Mouse (Mus musculus): Measurements from ENCODE around the gene Gm49320. TPM values are rescaled to one million over a fixed set of nuclear protein-coding genes. Genes with fewer than 3 reads are reported as not detected.

Gene Gm49320
- polyA plus RNA-seq, 1 experiment from 2014 or later = 0.64 TPM

GRCm38 (mm10) chr8:4263105-4263791 lies 24.6 kb downstream of the Gm49320 start:
- Histone ChIP-seq H3K9me3 (ENCODE audit: control insufficient read depth, low read length) (no peaks in the 10 kb centered on the region), H3K36me3 (ENCODE audit: control insufficient read depth, insufficient read depth, low read length) (peaks cover 40% of the 10 kb centered on the region), H3K4me1 (ENCODE audit: control insufficient read depth, insufficient read depth, low read length) (peaks cover 7% of the 10 kb centered on the region), H3K4me3 (ENCODE audit: low read length) (no peak overlapping the region), H3K27me3 (replicated peaks; ENCODE audit: control insufficient read depth, insufficient read depth, low read length) (no peaks in the 10 kb centered on the region), H3K27ac (ENCODE audit: low read length) (no peak overlapping the region), H3K9ac (ENCODE audit: low read depth, low read length) (no peak overlapping the region), H3K4me2 (ENCODE audit: low read depth, low read length) (no peak overlapping the region)
- no peak for ATAC-seq
- 82% methylated on average over 8 of the region's 8 CpGs for WGBS

DNA sequence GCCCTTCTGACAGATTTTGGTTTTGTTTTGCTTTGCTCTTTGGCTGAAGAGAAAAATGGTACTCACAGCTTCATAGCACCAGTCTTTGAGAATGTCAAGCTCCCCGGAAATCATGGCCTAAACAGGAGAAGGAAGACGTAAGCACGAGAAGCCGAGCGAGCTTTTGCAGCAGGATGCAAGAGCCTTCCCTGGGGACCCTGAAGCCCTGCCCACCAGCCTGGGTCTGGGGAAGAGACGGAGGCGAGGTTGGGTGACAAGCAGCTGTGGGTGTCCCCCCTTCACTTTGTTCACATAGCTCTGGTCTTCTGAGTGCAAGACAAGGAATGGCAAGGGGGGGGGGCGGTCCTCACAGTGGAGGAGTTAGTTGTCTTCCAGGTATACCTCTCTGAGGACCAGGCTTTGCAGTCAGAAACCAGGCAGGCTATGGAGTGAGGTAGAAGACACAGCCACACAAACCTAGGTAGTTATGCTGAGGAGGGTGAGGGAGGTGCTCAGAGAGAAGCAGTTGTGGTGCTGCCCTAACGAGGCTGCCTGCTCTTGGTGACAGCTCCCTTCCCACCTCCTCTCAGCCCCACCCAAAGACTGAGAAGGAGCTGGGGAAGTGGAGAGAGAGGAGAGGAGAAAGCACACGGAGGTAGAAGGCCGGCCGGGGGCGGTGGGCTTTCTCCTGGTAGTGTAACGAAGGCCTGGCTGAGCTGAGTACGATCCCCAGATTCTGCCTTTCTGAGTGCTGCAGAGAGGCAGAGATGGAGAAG lies 26.7 kb downstream of the Gm49320 start:
- no peaks in the 10 kb centered on the region for H3K4me1 ChIP-seq (ENCODE audit: control insufficient read depth, insufficient read depth, low read length)
- no peaks in the 10 kb centered on the region for H3K27me3 ChIP-seq (replicated peaks; ENCODE audit: control insufficient read depth, insufficient read depth, low read length)
- no peaks in the 10 kb centered on the region for H3K9me3 ChIP-seq (ENCODE audit: control insufficient read depth, low read length)
- no peak overlapping the region for H3K27ac ChIP-seq (ENCODE audit: low read length)
- no peak for ATAC-seq
- 90% methylated on average over 15 of the region's 15 CpGs for WGBS
- no peak overlapping the region for H3K4me2 ChIP-seq (ENCODE audit: low read depth, low read length)
- H3K9ac ChIP-seq (ENCODE audit: low read depth, low read length) = no peak overlapping the region
- peaks cover 44% of the 10 kb centered on the region for H3K36me3 ChIP-seq (ENCODE audit: control insufficient read depth, insufficient read depth, low read length)
- no peak overlapping the region for H3K4me3 ChIP-seq (ENCODE audit: low read length)

DNA sequence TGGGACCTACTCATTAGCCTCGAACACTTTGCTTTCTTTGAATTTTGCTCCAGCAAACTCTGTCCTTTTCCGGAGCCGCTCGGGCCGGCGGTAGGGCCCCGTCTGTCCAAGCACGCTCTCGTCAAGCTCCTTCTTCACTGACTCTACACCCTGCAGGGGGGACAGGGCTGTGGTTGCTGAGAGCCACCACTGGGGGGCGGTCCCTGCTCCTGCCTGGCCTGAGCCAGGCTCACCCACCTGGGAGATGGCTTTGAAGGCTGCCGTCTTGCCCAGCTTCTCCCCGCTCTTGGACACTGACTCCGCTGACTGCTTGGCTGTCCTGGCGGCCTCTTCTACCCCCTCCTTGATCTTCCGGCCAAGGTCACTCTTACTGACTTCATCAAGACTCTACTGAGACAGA lies 29.0 kb downstream of the Gm49320 start:
- H3K27ac ChIP-seq (ENCODE audit: low read length) = no peak overlapping the region
- ATAC-seq = peak; percentile 62; the same call in 1 of the 2 replicates
- H3K4me2 ChIP-seq (ENCODE audit: low read depth, low read length) = no peak overlapping the region
- H3K9me3 ChIP-seq (ENCODE audit: control insufficient read depth, low read length) = no peaks in the 10 kb centered on the region
- H3K4me1 ChIP-seq (ENCODE audit: control insufficient read depth, insufficient read depth, low read length) = no peaks in the 10 kb centered on the region
- H3K4me3 ChIP-seq (ENCODE audit: low read length) = no peak overlapping the region
- peaks cover 38% of the 10 kb centered on the region for H3K36me3 ChIP-seq (ENCODE audit: control insufficient read depth, insufficient read depth, low read length)
- no peaks in the 10 kb centered on the region for H3K27me3 ChIP-seq (replicated peaks; ENCODE audit: control insufficient read depth, insufficient read depth, low read length)
- WGBS = 77% methylated on average over 15 of the region's 15 CpGs
- no peak overlapping the region for H3K9ac ChIP-seq (ENCODE audit: low read depth, low read length)

- no peaks in the 10 kb centered on the region for H3K27me3 ChIP-seq (replicated peaks; ENCODE audit: control insufficient read depth, insufficient read depth, low read length)
- H3K9me3 ChIP-seq (ENCODE audit: control insufficient read depth, low read length) = no peaks in the 10 kb centered on the region
- no peak overlapping the region for H3K4me3 ChIP-seq (ENCODE audit: low read length)
- no peak overlapping the region for H3K27ac ChIP-seq (ENCODE audit: low read length)
- 91% methylated on average over 6 of the region's 6 CpGs for WGBS
- H3K4me1 ChIP-seq (ENCODE audit: control insufficient read depth, insufficient read depth, low read length) = peaks cover 3% of the 10 kb centered on the region
- H3K36me3 ChIP-seq (ENCODE audit: control insufficient read depth, insufficient read depth, low read length) = peaks cover 38% of the 10 kb centered on the region
- ATAC-seq = no peak
- no peak overlapping the region for H3K9ac ChIP-seq (ENCODE audit: low read depth, low read length)
- H3K4me2 ChIP-seq (ENCODE audit: low read depth, low read length) = no peak overlapping the region
Observed at GRCm38 (mm10) chr8:4269609-4270008, 30.9 kb downstream of the Gm49320 start.

DNA sequence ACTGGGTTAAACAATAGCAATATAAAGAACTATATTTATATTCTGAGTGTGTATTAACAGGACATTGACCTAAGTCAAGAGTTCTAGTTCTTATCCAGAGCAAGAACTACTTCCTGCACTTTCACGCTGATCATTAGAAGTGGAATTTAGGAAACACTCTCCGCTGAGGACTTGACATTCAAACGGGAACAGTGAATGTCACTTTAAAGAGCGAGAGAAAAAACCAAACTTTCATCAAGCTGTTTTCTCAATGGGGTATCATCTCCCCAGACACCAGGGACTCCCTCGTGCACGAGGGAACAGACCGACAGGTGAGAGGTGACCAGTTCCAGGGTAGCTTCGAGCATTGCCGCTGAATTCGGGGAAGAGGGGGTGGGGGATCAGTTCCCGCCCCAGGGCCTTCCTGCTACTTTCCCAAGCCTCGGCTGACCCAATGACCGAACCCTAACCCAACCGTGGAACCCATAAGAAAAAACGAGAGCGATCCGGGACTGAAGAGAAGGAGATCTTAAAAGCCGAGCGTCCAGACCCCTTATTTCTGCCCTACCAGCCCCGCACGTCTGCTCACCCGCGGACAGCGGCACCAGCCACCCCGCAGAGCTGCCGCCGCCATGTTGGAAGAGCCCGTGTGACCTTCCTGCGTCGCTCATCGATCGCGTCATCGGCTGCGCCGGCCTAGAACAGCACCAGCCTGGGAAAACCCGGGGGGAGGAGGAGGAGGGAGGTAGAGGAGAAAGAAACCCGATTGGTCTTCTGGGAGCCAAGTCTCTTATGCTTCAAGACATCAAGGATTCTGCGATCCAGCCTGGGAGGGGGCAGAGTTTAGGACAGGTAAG lies 36.8 kb downstream of the Gm49320 start, which contains the start of gene Timm44:
TSS of gene Timm44 (minus strand) at position 639 of the 836 bp plus-strand sequence.
- Histone ChIP-seq H3K4me2 (ENCODE audit: low read depth, low read length) (peak within 1 kb of the TSS; percentile 77), H3K36me3 (ENCODE audit: control insufficient read depth, insufficient read depth, low read length) (peaks cover 5% of the 10 kb centered on the region), H3K4me1 (ENCODE audit: control insufficient read depth, insufficient read depth, low read length) (peaks cover 8% of the 10 kb centered on the region), H3K9ac (ENCODE audit: low read depth, low read length) (peak within 1 kb of the TSS; percentile 83), H3K27me3 (replicated peaks; ENCODE audit: control insufficient read depth, insufficient read depth, low read length) (no peaks in the 10 kb centered on the region), H3K27ac (ENCODE audit: low read length) (peak within 1 kb of the TSS; percentile 61), H3K4me3 (ENCODE audit: low read length) (peak within 1 kb of the TSS; percentile 86), H3K9me3 (ENCODE audit: control insufficient read depth, low read length) (no peaks in the 10 kb centered on the region)
- peak; percentile 97 for ATAC-seq
- WGBS = under 1% methylated on average over 39 of the region's 39 CpGs

DNA sequence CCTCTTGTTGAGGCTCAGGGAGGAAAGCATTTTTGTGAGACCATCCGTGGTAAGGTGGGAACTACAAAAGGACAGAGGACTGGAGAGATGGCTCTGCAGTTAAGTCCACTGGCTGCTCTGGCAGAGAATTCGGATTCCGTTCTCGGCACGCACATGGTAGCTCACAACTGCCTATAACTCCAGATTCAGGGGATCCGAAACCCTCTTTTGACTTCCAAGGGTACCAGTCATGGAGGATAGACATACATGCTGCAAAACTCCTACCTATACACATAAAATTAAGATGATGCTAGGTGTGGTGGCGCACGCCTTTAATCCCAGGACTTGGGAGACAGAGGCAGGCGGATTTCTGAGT lies 37.4 kb downstream of the Gm49320 start:
- Histone ChIP-seq H3K9ac (ENCODE audit: low read depth, low read length) (peak overlapping the region; percentile 83), H3K27me3 (replicated peaks; ENCODE audit: control insufficient read depth, insufficient read depth, low read length) (no peaks in the 10 kb centered on the region), H3K36me3 (ENCODE audit: control insufficient read depth, insufficient read depth, low read length) (peaks cover 2% of the 10 kb centered on the region), H3K4me3 (ENCODE audit: low read length) (peak overlapping the region; percentile 86), H3K9me3 (ENCODE audit: control insufficient read depth, low read length) (no peaks in the 10 kb centered on the region), H3K27ac (ENCODE audit: low read length) (peak overlapping the region; percentile 61; the same call in 1 of the 2 replicates), H3K4me1 (ENCODE audit: control insufficient read depth, insufficient read depth, low read length) (peaks cover 8% of the 10 kb centered on the region), H3K4me2 (ENCODE audit: low read depth, low read length) (peak overlapping the region; percentile 77)
- 28% methylated on average over 9 of the region's 9 CpGs for whole genome bisulfite sequencing
- peak; percentile 68; the same call in 1 of the 2 replicates for ATAC-seq

GRCm38 (mm10) chr8:4292738-4293137 lies 54.1 kb downstream of the Gm49320 start:
- Histone ChIP-seq H3K36me3 (ENCODE audit: control insufficient read depth, insufficient read depth, low read length) (peaks cover 24% of the 10 kb centered on the region), H3K27me3 (replicated peaks; ENCODE audit: control insufficient read depth, insufficient read depth, low read length) (no peaks in the 10 kb centered on the region), H3K4me2 (ENCODE audit: low read depth, low read length) (no peak overlapping the region), H3K4me1 (ENCODE audit: control insufficient read depth, insufficient read depth, low read length) (no peaks in the 10 kb centered on the region), H3K4me3 (ENCODE audit: low read length) (no peak overlapping the region), H3K9ac (ENCODE audit: low read depth, low read length) (no peak overlapping the region), H3K27ac (ENCODE audit: low read length) (no peak overlapping the region), H3K9me3 (ENCODE audit: control insufficient read depth, low read length) (no peaks in the 10 kb centered on the region)
- WGBS = 89% methylated on average over 5 of the region's 5 CpGs
- ATAC-seq = no peak

DNA sequence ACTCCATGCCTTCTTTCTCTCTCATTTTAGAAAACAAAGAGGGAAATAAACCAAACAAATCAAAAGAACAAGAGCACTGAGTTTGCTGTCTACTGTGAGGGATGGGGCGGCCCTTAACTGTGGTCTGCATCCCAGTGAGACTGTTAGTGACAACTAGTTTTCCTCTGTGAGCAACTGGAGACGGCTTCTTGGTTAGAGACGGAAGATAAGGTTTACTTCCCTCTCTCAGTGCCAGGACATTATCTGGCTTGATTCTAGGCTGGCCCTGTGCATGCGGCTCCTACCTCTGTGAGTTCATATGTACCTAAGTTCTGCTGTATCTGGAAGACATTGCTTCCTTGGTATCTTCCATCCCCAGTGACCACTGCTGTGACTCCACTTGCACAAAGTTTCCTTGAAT lies 59.2 kb downstream of the Gm49320 start:
- Histone ChIP-seq H3K27me3 (replicated peaks; ENCODE audit: control insufficient read depth, insufficient read depth, low read length) (no peaks in the 10 kb centered on the region), H3K4me3 (ENCODE audit: low read length) (no peak overlapping the region), H3K9ac (ENCODE audit: low read depth, low read length) (no peak overlapping the region), H3K9me3 (ENCODE audit: control insufficient read depth, low read length) (no peaks in the 10 kb centered on the region), H3K4me1 (ENCODE audit: control insufficient read depth, insufficient read depth, low read length) (no peaks in the 10 kb centered on the region), H3K4me2 (ENCODE audit: low read depth, low read length) (no peak overlapping the region), H3K27ac (ENCODE audit: low read length) (no peak overlapping the region), H3K36me3 (ENCODE audit: control insufficient read depth, insufficient read depth, low read length) (peaks cover 47% of the 10 kb centered on the region)
- ATAC-seq = no peak
- WGBS = 94% methylated on average over 4 of the region's 4 CpGs

Data from intestine, embryonic 16.5 days (tissue).